Mouse (Mus musculus) liver, embryonic 11.5 days (tissue): ENCODE data around the gene Habp4. TPM values are rescaled to one million over a fixed set of nuclear protein-coding genes. Genes with fewer than 3 reads are reported as not detected.

Experiments
- ATAC-seq: fragments of 200-750 bp; cut with Nextera tagmentation; replicated peaks from 2 replicates; pipeline ENCODE4 v1.8.0; 2017; ENCODE audit warnings: moderate number of reproducible peaks, mild to moderate bottlenecking, moderate TSS enrichment, moderate library complexity; ENCODE audit not compliant: low FRiP score
- DNase-seq: peaks from one replicate; pipeline ENCODE4 v3.0.0-alpha.2; 2017; ENCODE audit warnings: low spot score
- H3K27ac ChIP-seq: fragments of 300-500 bp; sonication (generic); 2 replicates; pipeline ENCODE4 v1.5.1; 2014; ENCODE audit warnings: mild to moderate bottlenecking, low read depth, low read length, control low read depth
- H3K27me3 ChIP-seq: fragments of 300-500 bp; sonication (generic); replicated peaks from 2 replicates; pipeline ENCODE4 v1.6.1; 2014; ENCODE audit warnings: low read length, mixed read lengths; ENCODE audit not compliant: control insufficient read depth, insufficient read depth
- H3K36me3 ChIP-seq: fragments of 300-500 bp; sonication (generic); 2 replicates; pipeline ENCODE4 v1.6.1; 2014; ENCODE audit warnings: mild to moderate bottlenecking, low read length, moderate library complexity, mixed read lengths; ENCODE audit not compliant: control insufficient read depth, insufficient read depth
- H3K4me1 ChIP-seq: fragments of 300-500 bp; sonication (generic); replicated peaks from 2 replicates; pipeline ENCODE4 v1.6.1; 2014; ENCODE audit warnings: low read length, mixed read lengths; ENCODE audit not compliant: control insufficient read depth, insufficient read depth
- H3K4me2 ChIP-seq: fragments of 300-500 bp; sonication (generic); 2 replicates; pipeline ENCODE4 v1.6.1; 2014; ENCODE audit warnings: mild to moderate bottlenecking, control low read depth, moderate library complexity
- H3K4me3 ChIP-seq: fragments of 300-500 bp; sonication (generic); 2 replicates; pipeline ENCODE4 v1.5.1; 2014; ENCODE audit warnings: low read depth, low read length, control low read depth
- H3K9ac ChIP-seq: fragments of 300-500 bp; sonication (generic); 2 replicates; pipeline ENCODE4 v1.6.1; 2014; ENCODE audit warnings: low read depth, low read length, control low read depth
- H3K9me3 ChIP-seq: fragments of 300-500 bp; sonication (generic); 2 replicates; pipeline ENCODE4 v1.6.1; 2016; ENCODE audit warnings: low read length, inconsistent platforms, mixed read lengths; ENCODE audit not compliant: control insufficient read depth
- WGBS: fragments of 180-500 bp; shearing (Covaris S2); extraction: QIAGEN DNeasy Blood & Tissue Kit; methylation state at CpG from one replicate; pipeline ENCODE4 v1.1.7; 2014; 5-methylcytosine and 5-hydroxymethylcytosine counted together
- polyA plus RNA-seq: library from polyadenylated mRNA; unstranded; fragments of >200 nt; fragmentation: Nextera tagmentation; extraction: Ambion mirVana; gene quantifications from 2 replicates; pipeline ENCODE4 v1.2.1, GENCODE M21; 2014

The Habp4 gene
- polyA plus RNA-seq, 1 experiment from 2014 or later = 15.2 TPM

DNA sequence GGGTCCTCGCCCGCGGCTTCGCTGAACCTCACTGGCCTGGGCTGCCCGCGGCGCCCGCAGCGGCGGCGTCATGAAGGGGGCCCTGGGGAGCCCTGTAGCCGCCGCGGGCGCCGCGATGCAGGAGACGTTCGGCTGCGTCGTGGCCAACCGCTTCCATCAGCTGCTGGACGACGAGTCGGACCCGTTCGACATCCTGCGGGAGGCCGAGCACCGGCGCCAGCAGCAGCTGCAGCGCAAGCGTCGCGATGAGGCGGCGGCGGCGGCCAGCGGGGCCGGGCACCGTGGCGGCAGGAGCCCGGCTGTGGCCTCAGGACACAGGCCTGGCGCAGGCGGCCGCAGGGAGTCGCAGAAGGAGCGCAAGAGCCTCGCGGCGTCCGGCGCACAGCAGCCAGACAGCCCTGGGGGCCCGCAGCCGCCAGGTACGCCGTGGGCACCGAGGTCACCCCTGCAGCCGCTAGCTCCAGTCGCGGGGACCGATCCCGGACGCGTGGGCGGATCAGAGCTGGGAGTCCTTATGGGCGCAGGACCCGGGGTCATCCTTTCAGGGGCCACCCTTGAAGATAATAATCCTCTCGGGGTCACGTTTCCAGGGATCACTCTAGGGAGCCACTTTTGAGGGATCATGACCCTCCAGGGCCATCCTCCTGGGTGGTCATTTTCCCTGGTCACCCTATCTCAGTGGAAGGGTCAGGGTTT is 440 bp downstream of the Habp4 start:
- Histone ChIP-seq H3K27ac (peak overlapping the region; percentile 40), H3K4me1 (peaks cover 6% of the 10 kb centered on the region), H3K9ac (peak overlapping the region; percentile 74), H3K36me3 (0 out of 2 replicates have a peak, but pooled peaks cover 2% of the 10 kb centered on the region), H3K27me3 (0 out of 2 replicates have a peak, but pooled peaks cover 3% of the 10 kb centered on the region), H3K9me3 (no peaks in the 10 kb centered on the region), H3K4me3 (peak overlapping the region; percentile 76), H3K4me2 (peak overlapping the region; percentile 100)
- WGBS = under 1% methylated on average over 71 of the region's 71 CpGs
- DNase-seq (no peak), ATAC-seq (peak; percentile 55)

DNA sequence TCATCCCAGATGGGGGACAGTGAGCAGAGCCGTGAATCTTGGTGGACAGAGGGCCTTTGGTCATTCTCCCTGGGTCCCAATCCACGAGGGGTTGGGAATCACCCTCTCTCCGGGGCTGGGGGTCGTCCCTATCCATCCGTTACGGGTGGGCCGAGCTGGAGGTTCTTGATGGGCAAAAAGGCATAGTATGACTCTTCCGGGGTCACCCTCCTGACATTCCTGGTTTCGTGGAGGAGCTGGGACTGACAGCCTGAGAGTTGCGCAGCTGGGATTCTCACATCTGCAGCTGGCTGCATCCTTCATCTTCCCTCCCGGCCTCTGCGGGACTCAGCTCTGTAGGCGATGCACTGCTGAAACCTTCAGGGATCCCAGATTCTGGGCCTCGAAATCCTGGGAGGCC is 1.0 kb downstream of the Habp4 start:
- Histone ChIP-seq H3K4me2 (peak overlapping the region; percentile 100), H3K36me3 (peaks cover 5% of the 10 kb centered on the region; the same call in 1 of the 2 replicates), H3K27ac (no peak overlapping the region), H3K4me3 (peak overlapping the region; percentile 76), H3K9ac (peak overlapping the region; percentile 74), H3K4me1 (peaks cover 6% of the 10 kb centered on the region), H3K9me3 (no peaks in the 10 kb centered on the region), H3K27me3 (0 out of 2 replicates have a peak, but pooled peaks cover 3% of the 10 kb centered on the region)
- DNase-seq (peak; percentile 47), ATAC-seq (no peak)
- 6% methylated on average over 14 of the region's 14 CpGs for WGBS

DNA sequence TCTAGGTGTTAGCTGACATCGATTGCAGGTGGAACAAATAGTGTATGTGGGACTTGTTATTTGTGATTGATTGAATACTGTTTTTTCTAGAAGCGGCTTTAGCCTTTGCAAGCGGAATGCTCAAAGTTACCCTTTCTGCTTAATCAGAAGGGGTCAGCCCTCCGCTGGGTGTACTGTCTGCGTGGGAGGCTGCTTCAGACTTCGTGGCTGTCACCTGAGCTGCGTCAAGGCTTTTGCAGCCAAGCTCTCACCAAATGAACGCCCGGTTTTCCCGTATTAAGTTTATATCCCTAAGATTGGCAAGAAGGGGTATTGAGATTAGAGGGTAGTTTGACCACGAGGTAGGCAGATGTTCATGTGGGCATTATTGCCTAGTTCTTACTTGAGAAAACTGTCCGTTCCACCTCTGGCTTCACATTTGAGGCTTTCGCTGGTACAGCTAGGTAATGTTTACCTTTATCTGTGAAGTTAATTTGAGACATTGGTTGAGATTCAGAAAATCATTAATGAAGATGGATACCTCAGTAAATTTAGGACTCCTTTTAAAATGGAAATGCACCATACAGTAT is 1.6 kb downstream of the Habp4 start:
- Histone ChIP-seq H3K9ac (no peak overlapping the region), H3K27ac (no peak overlapping the region), H3K4me2 (peak overlapping the region; percentile 100), H3K36me3 (peaks cover 6% of the 10 kb centered on the region; the same call in 1 of the 2 replicates), H3K4me1 (peaks cover 6% of the 10 kb centered on the region), H3K9me3 (no peaks in the 10 kb centered on the region), H3K4me3 (peak overlapping the region; percentile 76), H3K27me3 (0 out of 2 replicates have a peak, but pooled peaks cover 3% of the 10 kb centered on the region)
- ATAC-seq = no peak
- no peak for DNase-seq
- WGBS = 44% methylated on average over 13 of the region's 13 CpGs

DNA sequence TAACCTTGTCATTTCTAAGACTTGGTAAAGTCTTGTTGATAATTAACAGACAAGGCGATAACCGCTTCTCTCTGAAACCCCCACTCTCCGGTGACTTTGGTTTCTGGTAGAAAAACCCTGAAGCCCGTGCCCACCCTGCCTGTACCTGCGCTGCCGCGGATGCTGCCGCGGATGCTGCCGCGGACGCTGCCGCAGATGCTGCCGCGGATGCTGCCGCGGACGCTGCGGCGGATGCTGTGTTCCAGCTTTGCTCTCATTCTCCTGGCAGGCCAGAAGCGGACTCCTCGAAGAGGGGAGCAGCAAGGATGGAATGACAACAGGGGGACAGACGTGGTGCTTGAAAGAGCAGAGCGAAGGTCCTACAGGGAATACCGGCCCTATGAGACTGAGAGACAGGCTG is 8.1 kb downstream of the Habp4 start:
- peaks cover 24% of the 10 kb centered on the region for H3K36me3 ChIP-seq
- no peak for DNase-seq

DNA sequence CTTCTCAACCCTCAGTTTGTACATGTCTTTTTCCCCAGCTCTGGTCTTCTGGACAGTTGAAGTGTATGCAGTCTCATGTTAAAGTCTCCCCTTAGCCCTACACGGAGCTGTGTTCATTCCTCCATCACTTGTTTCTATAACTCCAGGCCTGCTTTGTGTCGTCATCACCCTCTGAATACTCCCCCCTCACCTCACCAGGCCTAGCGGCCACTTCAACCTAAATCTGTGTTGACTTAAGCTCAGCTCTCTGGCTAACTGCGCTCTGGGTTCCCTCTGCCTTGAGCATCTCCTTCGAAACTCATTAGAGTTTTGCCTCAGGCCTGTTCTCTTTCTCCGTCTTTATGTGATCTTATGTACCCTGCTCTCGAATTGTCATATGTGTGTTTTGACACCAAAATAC is 16.4 kb downstream of the Habp4 start:
- H3K36me3 ChIP-seq = peaks cover 3% of the 10 kb centered on the region
- no peak overlapping the region for H3K4me2 ChIP-seq
- DNase-seq (no peak), ATAC-seq (no peak)
- H3K9ac ChIP-seq = no peak overlapping the region
- no peaks in the 10 kb centered on the region for H3K9me3 ChIP-seq
- H3K4me1 ChIP-seq = no peaks in the 10 kb centered on the region
- H3K27ac ChIP-seq = no peak overlapping the region
- no peaks in the 10 kb centered on the region for H3K27me3 ChIP-seq
- H3K4me3 ChIP-seq = no peak overlapping the region
- 75% methylated on average over 7 of the region's 7 CpGs for WGBS

More for the DNA sequence above, 8.1 kb downstream of the Habp4 start:
- Histone ChIP-seq H3K4me1 (no peaks in the 10 kb centered on the region), H3K9me3 (peaks cover 17% of the 10 kb centered on the region), H3K27ac (no peak overlapping the region), H3K4me2 (no peak overlapping the region), H3K9ac (no peak overlapping the region), H3K4me3 (no peak overlapping the region), H3K27me3 (no peaks in the 10 kb centered on the region)
- 95% methylated on average over 25 of the region's 25 CpGs for WGBS
- ATAC-seq = no peak

DNA sequence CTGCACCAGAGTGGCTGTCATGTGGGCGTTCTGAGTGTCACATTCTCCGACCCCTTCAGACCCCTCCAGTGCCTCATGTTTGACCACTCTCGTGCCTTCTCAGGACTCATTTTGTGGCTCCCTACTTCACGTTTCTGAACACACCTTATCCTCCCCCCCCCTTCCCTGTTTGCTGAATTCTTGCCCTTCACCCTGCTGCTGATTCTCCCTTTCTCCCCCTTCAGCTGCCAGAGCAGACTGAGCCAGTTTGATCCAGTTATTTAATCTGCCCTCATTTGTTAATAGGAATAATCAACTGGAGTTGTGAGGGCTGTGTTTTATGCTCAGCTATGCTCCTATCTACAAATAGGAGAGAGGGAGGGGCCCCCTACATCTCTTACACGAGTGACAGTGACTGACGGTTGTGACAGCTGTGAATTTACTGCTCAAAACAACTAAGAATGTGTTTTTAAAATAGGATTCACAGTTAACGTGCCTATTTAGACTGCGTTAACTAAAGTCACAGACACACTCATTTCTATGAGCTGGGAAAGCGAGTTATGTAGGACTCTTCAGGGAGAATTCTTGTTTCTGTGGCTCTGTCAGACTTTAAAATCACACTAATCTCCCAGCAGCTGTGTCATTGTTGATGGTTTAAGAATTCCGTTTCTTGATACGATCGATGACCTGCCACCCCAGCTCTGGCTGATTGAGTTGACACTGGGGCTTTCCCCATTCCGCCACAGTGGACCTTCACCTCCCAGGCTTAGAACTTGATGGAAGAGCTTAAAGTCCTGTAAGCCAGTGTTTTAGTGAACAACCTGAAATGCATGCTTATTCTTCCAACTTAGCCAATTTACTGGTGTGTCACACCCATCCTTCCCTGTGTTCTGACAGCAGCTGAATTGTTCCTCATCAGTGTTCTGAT is 17.4 kb downstream of the Habp4 start:
- H3K36me3 ChIP-seq = no peaks in the 10 kb centered on the region; the same call in 1 of the 2 replicates
- no peak for DNase-seq
- no peaks in the 10 kb centered on the region for H3K4me1 ChIP-seq
- H3K4me3 ChIP-seq = no peak overlapping the region
- peak overlapping the region; percentile 25; the same call in 1 of the 2 replicates for H3K27ac ChIP-seq
- H3K27me3 ChIP-seq = no peaks in the 10 kb centered on the region
- H3K4me2 ChIP-seq = 0 out of 2 replicates have a peak overlapping the region, but pooled peaks have one; percentile 8
- no peak for ATAC-seq
- 67% methylated on average over 13 of the region's 13 CpGs for WGBS
- H3K9ac ChIP-seq = no peak overlapping the region
- H3K9me3 ChIP-seq = no peaks in the 10 kb centered on the region

DNA sequence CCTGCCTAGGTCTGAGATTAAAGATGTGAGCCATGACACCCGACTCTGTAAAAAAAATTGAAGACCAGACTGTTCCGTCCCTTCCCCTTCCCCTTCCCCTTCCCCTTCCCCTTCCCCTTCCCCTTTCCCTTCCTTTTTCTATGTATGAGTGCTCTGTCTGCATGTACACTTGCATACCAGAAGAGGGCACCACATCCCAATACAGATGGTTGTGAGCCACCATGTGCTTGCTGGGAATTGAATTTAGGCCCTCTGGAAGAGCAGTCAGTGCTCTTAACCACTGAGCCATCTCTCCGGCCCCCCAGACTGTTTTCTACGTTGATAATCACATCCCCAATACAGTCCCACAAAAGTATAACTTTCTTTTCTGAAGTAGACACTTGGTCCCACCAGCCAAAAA is 18.7 kb downstream of the Habp4 start:
- Histone ChIP-seq H3K9ac (no peak overlapping the region), H3K27me3 (no peaks in the 10 kb centered on the region), H3K4me1 (no peaks in the 10 kb centered on the region), H3K9me3 (no peaks in the 10 kb centered on the region), H3K36me3 (no peaks in the 10 kb centered on the region; the same call in 1 of the 2 replicates), H3K4me3 (no peak overlapping the region), H3K27ac (no peak overlapping the region), H3K4me2 (no peak overlapping the region)
- 74% methylated on average over 4 of the region's 4 CpGs for WGBS
- ATAC-seq (no peak), DNase-seq (no peak)

DNA sequence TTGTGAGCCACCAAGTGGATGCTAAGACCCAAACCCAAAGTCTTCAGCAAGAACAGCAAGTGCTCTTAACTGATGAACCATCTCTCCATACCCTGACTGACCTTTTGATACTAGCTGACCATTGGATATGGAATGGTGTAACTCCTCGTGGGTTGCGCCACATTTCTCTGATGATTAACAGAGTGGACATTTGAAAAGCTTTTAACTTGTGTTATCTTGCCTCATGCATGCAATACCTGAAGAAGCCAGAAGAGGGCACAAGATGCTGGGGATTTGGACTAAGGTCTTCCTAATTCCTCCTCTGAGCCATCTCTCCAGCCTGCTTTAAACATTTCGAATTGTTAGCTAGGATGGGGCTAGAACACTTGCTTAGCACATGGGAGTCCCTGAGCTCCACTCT is 19.3 kb downstream of the Habp4 start:
- Histone ChIP-seq H3K36me3 (no peaks in the 10 kb centered on the region; the same call in 1 of the 2 replicates), H3K4me2 (no peak overlapping the region), H3K4me3 (no peak overlapping the region), H3K9me3 (no peaks in the 10 kb centered on the region), H3K4me1 (no peaks in the 10 kb centered on the region), H3K27ac (no peak overlapping the region), H3K9ac (no peak overlapping the region), H3K27me3 (no peaks in the 10 kb centered on the region)
- no peak; the same call in 1 of the 2 replicates for ATAC-seq
- 75% methylated on average over 3 of the region's 3 CpGs for WGBS
- DNase-seq = peak; percentile 43
